Mouse (Mus musculus) lung, embryonic 16.5 days (tissue): ENCODE measurements around the gene Fezf1. TPM values are rescaled to one million over a fixed set of nuclear protein-coding genes. Genes with fewer than 3 reads are reported as not detected.

Experiments used
- ATAC-seq: fragments of 200-750 bp; cut with Nextera tagmentation; 2 replicates; pipeline ENCODE4 v1.8.0; 2017; ENCODE audit warnings: low read depth, mild to moderate bottlenecking, moderate library complexity
- H3K27ac ChIP-seq: fragments of 300-500 bp; sonication (generic); 2 replicates; pipeline ENCODE4 v1.5.1; 2014; ENCODE audit warnings: mild to moderate bottlenecking, control low read depth, low read length
- H3K27me3 ChIP-seq: fragments of 300-500 bp; sonication (generic); 2 replicates; pipeline ENCODE4 v1.6.1; 2014; ENCODE audit warnings: low read depth, low read length, mixed read lengths; ENCODE audit not compliant: control insufficient read depth, insufficient read depth
- H3K36me3 ChIP-seq: fragments of 300-500 bp; sonication (generic); 2 replicates; pipeline ENCODE4 v1.6.1; 2014; ENCODE audit warnings: low read length; ENCODE audit not compliant: control insufficient read depth, insufficient read depth
- H3K4me1 ChIP-seq: fragments of 300-500 bp; sonication (generic); replicated peaks from 2 replicates; pipeline ENCODE4 v1.6.1; 2014; ENCODE audit warnings: low read length, mixed read lengths; ENCODE audit not compliant: control insufficient read depth, insufficient read depth
- H3K4me2 ChIP-seq: fragments of 300-500 bp; sonication (generic); 2 replicates; pipeline ENCODE4 v1.6.1; 2014; ENCODE audit warnings: low read depth, low read length, control low read depth
- H3K4me3 ChIP-seq: fragments of 300-500 bp; sonication (generic); 2 replicates; pipeline ENCODE4 v1.5.1; 2014; ENCODE audit warnings: mild to moderate bottlenecking, low read length, control low read depth
- H3K9ac ChIP-seq: fragments of 300-500 bp; sonication (generic); 2 replicates; pipeline ENCODE4 v1.6.1; 2014; ENCODE audit warnings: low read length, control low read depth
- H3K9me3 ChIP-seq: fragments of 300-500 bp; sonication (generic); 2 replicates; pipeline ENCODE4 v1.6.1; 2016; ENCODE audit warnings: low read length; ENCODE audit not compliant: control insufficient read depth
- WGBS: fragments of 180-500 bp; shearing (Covaris S2); extraction: QIAGEN DNeasy Blood & Tissue Kit; methylation state at CpG from one replicate; pipeline ENCODE4 v1.1.7; 2014; 5-methylcytosine and 5-hydroxymethylcytosine counted together
- polyA plus RNA-seq: library from polyadenylated mRNA; unstranded; fragments of >200 nt; fragmentation: Nextera tagmentation; extraction: Ambion mirVana; gene quantifications from 2 replicates; pipeline ENCODE4 v1.2.1, GENCODE M21; 2015

Gene Fezf1
- polyA plus RNA-seq, 1 experiment from 2014 or later, result not detected

GRCm38 (mm10) chr6:23260016-23260737 is 12.0 kb upstream of the Fezf1 start:
- ATAC-seq, result no peak
- WGBS, result 5% methylated on average over 32 of the region's 36 CpGs
- H3K4me2 ChIP-seq, result no peak overlapping the region

GRCm38 (mm10) chr6:23257981-23258380 is 9.8 kb upstream of the Fezf1 start:
- Histone ChIP-seq H3K27me3 (peaks cover 82% of the 10 kb centered on the region), H3K4me2 (no peak overlapping the region), H3K9ac (no peak overlapping the region), H3K4me3 (no peak overlapping the region), H3K27ac (no peak overlapping the region), H3K9me3 (no peaks in the 10 kb centered on the region), H3K36me3 (no peaks in the 10 kb centered on the region), H3K4me1 (peaks cover 2% of the 10 kb centered on the region; the same call in 1 of the 2 replicates)
- no peak for ATAC-seq
- WGBS, result 31% methylated on average over 3 of the region's 3 CpGs

More at GRCm38 (mm10) chr6:23260016-23260737, 12.0 kb upstream of the Fezf1 start:
- Histone ChIP-seq H3K27me3 (peaks cover 66% of the 10 kb centered on the region), H3K4me3 (no peak overlapping the region), H3K9me3 (no peaks in the 10 kb centered on the region), H3K27ac (no peak overlapping the region), H3K4me1 (peaks cover 2% of the 10 kb centered on the region; the same call in 1 of the 2 replicates), H3K9ac (no peak overlapping the region), H3K36me3 (no peaks in the 10 kb centered on the region)

- no peak overlapping the region for H3K9ac ChIP-seq
- H3K36me3 ChIP-seq, result no peaks in the 10 kb centered on the region
- H3K9me3 ChIP-seq, result no peaks in the 10 kb centered on the region
- peaks cover 82% of the 10 kb centered on the region for H3K27me3 ChIP-seq
- ATAC-seq, result no peak
- H3K4me2 ChIP-seq, result no peak overlapping the region
- no peak overlapping the region for H3K4me3 ChIP-seq
- no peak overlapping the region for H3K27ac ChIP-seq
- 4% methylated on average over 8 of the region's 8 CpGs for WGBS
- peaks cover 2% of the 10 kb centered on the region; the same call in 1 of the 2 replicates for H3K4me1 ChIP-seq
Measured at GRCm38 (mm10) chr6:23255161-23255560, 7.0 kb upstream of the Fezf1 start.

GRCm38 (mm10) chr6:23254644-23255043 is 6.5 kb upstream of the Fezf1 start:
- H3K4me2 ChIP-seq, result no peak overlapping the region
- peaks cover 82% of the 10 kb centered on the region for H3K27me3 ChIP-seq
- no peaks in the 10 kb centered on the region for H3K9me3 ChIP-seq
- 0 out of 2 replicates have a peak, but pooled peaks cover 1% of the 10 kb centered on the region for H3K4me1 ChIP-seq
- H3K36me3 ChIP-seq, result no peaks in the 10 kb centered on the region
- H3K9ac ChIP-seq, result no peak overlapping the region
- H3K27ac ChIP-seq, result no peak overlapping the region
- ATAC-seq, result no peak
- no peak overlapping the region for H3K4me3 ChIP-seq
- 2% methylated on average over 11 of the region's 11 CpGs for WGBS

- Histone ChIP-seq H3K9me3 (no peaks in the 10 kb centered on the region), H3K4me3 (no peak overlapping the region), H3K36me3 (no peaks in the 10 kb centered on the region), H3K27ac (no peak overlapping the region), H3K4me1 (0 out of 2 replicates have a peak, but pooled peaks cover 7% of the 10 kb centered on the region), H3K27me3 (peaks cover 82% of the 10 kb centered on the region), H3K9ac (no peak overlapping the region), H3K4me2 (no peak overlapping the region)
- under 1% methylated on average over 43 of the region's 43 CpGs for WGBS
- peak; percentile 49 for ATAC-seq
Measured at GRCm38 (mm10) chr6:23253353-23254311, 5.5 kb upstream of the Fezf1 start.

- no peak for ATAC-seq
- H3K4me2 ChIP-seq, result no peak overlapping the region
- no peaks in the 10 kb centered on the region for H3K36me3 ChIP-seq
- H3K9ac ChIP-seq, result no peak overlapping the region
- 3% methylated on average over 20 of the region's 20 CpGs for WGBS
- peaks cover 83% of the 10 kb centered on the region for H3K27me3 ChIP-seq
- H3K4me3 ChIP-seq, result no peak overlapping the region
- H3K9me3 ChIP-seq, result no peaks in the 10 kb centered on the region
- no peak overlapping the region for H3K27ac ChIP-seq
- H3K4me1 ChIP-seq, result peaks cover 7% of the 10 kb centered on the region; the same call in 1 of the 2 replicates
Measured at GRCm38 (mm10) chr6:23252196-23253135, 4.3 kb upstream of the Fezf1 start.

- Histone ChIP-seq H3K4me2 (no peak overlapping the region), H3K27ac (no peak overlapping the region), H3K27me3 (peaks cover 85% of the 10 kb centered on the region), H3K4me1 (peaks cover 7% of the 10 kb centered on the region; the same call in 1 of the 2 replicates), H3K9me3 (no peaks in the 10 kb centered on the region), H3K9ac (no peak overlapping the region), H3K4me3 (no peak overlapping the region), H3K36me3 (no peaks in the 10 kb centered on the region)
- ATAC-seq, result no peak
- 3% methylated on average over 3 of the region's 3 CpGs for WGBS
Measured at GRCm38 (mm10) chr6:23251431-23251830, 3.3 kb upstream of the Fezf1 start.

GRCm38 (mm10) chr6:23250288-23250955 is 2.3 kb upstream of the Fezf1 start:
- H3K4me1 ChIP-seq, result peaks cover 7% of the 10 kb centered on the region; the same call in 1 of the 2 replicates
- no peak overlapping the region for H3K27ac ChIP-seq
- 2% methylated on average over 22 of the region's 22 CpGs for WGBS
- no peaks in the 10 kb centered on the region for H3K9me3 ChIP-seq
- no peak overlapping the region for H3K4me3 ChIP-seq
- no peak for ATAC-seq
- no peak overlapping the region for H3K9ac ChIP-seq
- H3K27me3 ChIP-seq, result peaks cover 85% of the 10 kb centered on the region
- no peak overlapping the region for H3K4me2 ChIP-seq
- H3K36me3 ChIP-seq, result no peaks in the 10 kb centered on the region
